Mouse (Mus musculus) cerebellum, adult 9-11 months (tissue): ENCODE results near the gene Zfp553.

Source experiments
- DNase-seq: peaks from one replicate; pipeline ENCODE4 v3.0.0; 2022

The Zfp553 gene

DNA sequence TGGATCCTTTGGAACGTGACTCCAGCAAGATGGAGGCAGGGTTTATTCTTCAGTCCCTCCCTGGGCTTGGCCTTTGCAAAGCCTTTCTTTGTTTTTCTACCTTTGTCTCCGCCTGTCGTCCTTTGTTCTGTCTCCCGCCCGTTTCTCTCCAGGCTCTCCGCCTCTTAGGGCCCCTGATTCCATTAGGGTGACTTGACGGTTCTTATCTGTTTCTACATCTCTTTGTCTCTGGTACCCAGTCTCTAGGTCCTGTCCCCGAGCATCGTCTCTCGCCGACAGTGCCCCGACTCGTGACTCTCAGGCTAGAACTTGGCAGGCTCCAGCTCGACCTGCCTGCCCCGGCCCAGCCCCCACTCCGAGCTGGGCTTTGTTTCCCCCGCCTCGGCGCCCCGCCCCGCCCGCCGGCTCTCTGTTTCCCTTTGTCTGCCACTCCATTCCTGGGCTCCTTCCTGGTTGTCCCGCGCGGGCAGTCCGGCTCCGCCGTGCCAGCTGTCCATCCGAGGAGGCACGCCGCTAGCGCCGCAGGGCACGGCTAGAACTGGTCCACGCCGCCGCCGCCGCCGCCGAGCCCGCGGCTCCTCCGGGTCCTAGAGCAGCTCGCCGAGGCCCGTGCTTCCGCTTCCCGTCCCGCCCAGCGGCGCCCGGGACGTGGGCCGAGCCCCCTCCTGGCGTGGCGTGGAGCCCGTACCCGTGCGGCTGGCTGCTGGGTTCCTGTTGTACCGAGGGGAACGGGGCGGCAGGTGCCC lies at the start of gene Zfp553, which contains the start of gene Sept1:
Zfp553 (plus strand) TSS at position 440 of the 746 bp plus-strand sequence.
Sept1 (minus strand) TSS at position 509 of the 746 bp plus-strand sequence.
- peak; percentile 91 for DNase-seq

DNA sequence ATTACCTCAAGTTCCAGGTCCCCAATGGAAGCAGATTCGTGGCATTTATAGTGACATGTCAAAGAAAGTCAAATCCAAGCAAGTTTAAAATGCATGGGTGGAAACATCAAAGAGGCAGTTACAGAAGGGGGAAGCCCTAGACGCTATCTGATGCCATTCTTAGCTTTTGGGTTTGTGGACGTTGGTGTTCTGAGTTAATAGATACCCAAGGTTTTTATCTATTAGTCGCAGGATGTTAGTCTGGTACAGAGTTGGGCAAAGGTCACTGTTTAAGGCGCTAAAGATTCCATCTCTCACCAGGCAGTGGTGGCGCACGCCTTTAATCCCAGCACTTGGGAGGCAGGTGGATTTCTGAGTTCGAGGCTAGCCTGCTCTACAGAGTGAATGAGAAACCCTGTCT lies 49.5 kb upstream of the Zfp553 start:
- DNase-seq: no peak

DNA sequence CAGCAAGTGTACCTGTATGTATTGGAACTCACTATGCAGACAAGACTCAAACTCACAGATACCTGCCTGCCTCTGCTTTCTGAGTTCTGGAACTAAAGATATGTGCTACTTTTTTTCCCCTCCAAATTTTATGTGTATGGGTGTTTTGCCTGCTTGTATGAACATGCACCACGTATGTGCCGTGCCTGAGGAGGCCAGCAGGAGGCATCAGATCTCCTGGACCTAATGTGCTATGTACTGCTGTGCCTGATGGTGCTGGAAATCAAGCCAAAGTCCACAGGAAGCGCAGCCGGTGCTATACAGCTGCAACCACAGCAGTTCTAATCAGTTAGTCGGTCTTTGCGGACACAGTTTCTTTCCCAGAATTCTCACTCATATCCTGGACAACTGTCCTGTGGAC lies 49.0 kb upstream of the Zfp553 start:
- no peak for DNase-seq

DNA sequence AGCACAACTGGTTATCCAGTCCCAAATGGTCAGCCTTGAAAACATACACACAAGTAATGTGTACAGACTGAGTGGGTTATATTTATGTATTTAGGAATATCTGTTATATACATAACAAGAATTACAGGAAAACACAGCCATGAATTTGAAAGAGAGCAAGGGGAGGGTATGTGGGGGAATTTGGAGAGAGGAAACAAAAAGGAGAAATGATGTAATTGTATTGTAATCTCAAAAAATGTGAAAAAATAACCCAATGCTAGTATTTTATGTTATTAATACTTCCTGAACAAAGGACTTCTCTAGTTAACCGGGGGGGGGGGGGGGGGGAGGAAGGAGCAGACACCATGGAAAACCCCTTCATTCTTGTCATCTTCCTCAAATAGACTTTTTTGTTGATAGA lies 48.1 kb upstream of the Zfp553 start:
- DNase-seq: no peak

DNA sequence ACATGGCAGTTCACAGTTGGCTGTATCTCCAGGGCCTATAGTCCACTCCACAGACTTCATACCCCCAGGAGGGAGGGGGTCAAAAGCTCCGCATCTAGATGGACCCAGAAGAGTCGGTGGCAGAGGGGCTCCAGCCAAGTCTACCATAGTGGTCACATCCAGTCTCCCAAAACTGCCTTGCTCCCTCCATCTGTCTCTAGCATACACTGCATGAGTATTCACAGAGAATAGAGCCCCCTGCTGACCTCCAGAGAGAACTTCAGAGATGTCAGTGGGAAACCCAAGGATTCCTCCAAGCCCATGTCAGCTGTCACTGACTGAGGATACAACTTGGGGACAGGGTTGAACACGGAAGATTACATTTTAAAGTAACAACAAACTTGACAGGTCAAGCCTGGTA lies 47.3 kb upstream of the Zfp553 start:
- no peak for DNase-seq

DNA sequence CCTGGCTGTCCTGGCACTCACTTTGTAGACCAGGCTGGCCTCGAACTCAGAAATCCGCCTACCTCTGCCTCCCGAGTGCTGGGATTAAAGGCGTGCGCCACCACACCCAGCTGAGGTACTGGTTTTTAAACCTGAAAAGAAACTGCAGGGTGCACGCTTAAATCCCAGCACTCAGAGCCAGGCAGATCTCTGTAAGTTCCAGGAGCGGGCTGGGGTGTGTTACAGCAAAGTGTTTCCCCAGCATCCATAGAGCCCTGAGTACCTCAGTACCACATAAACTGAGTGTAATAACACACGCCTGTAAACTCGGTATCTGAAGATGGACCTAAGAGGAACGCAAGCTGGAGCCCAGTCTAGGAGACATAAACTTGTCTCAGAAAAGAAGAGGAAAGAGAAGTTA lies 45.5 kb upstream of the Zfp553 start:
- no peak for DNase-seq

DNA sequence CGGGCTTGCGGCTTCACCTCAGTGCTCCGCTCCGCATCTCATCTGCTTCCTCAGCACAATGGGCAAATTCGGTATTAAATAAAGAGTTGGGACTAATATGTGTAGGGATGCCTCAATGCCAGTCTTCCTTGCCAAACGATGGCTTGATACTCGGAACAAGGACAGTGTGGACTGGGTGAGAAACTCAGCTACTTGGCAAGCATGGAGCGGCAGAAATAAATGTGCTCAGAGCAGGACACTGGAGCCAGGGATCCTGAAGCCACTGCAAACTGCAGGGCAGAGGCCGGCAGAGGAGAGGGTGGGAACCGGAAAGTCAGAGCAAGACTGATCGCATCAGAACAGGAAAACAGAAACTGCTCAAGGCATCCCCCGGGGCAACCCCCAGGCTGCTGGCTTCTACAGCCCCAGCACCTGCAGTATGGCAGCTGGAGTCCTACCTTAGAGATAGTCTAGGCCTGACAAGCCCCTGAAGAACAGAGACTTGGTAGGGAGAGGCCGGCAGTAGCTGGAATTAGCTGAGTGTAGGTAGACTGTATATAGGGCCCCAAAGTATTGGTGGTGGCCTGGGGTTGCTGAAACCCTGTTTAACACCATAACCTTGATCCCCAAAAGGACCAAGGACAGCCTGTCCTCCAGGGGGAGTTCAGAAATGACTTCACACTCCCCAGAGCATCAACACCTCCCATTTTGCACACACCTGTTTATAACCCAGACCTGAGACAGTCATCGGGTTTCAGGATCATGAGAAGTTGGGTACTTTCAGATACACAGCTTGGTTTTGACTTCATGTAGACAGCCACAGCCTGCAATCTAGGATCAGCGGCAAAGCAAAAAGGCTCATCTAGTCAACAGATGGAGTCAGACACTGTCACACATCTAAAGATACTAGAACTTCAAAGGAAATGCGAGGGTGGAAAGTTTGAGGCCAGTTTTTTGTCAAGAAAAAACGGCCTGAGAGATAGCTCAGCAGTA lies 44.3 kb upstream of the Zfp553 start:
- no peak for DNase-seq

DNA sequence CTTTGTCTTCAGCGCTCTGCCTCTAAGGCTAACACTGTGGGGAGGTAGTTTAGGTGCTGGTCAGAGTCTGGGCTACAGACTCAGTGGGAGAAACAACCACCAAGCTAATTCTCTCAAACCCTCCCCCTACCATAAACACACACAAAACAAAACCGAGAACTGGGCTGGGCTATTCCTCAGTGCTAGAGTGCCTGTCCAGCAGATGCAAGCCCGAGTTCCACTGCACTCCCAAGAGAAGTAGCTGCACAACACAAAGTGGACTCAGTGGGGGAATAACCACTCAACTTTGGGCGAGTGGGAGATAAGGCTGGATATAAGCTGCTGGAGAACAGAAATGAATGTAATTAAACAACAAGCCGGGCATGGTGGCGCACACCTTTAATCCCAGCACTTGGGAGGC lies 42.2 kb upstream of the Zfp553 start:
- DNase-seq: no peak

DNA sequence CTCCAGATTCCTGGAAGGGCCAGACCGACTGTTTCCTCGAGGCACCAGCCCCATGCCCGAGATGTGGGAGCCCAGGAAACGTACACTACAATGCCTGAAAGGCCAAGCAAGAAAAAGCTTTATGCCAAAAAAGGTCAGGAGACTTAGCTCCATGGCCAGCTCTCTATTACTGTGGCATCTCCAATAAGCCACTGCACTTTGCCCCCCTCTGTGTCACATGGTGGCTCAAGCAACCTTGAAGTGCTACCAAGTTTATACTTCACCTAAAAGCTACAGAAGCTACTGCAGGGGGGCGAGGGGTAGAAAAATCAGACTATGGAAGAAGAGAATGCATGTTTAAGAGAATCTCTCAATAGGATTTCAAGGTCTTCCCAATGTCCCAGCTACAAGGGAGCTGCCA lies 39.9 kb upstream of the Zfp553 start:
- DNase-seq: no peak

DNA sequence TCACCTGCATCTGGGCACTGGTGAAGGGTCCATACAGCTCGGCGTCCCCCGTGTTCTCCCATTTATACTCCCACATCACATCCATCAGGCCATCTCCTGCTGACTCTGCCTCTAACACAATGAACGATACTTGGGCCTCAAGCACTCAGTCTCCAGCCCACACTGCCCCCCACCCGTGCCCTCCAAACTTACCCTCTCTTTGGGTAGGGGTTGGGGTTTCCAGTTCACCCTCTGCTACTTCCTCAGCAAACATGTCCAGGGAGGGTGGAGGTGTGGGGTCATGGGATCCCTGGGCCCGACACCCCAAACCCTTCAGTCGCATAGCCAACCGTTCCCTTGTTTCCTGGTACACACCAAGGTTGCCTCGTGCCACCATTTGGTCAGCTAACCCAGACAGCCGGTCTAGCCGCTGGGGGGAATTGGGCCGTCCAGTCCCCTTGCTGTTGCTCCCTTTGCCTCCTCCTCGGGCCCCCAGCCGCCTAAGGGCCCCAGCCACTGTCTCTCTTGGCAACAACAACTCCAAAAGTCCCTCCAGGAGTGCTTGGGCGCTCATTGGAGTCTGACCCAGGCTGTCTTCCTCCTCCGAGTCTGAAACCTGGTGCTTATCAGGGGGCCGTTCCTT lies 38.7 kb upstream of the Zfp553 start:
- DNase-seq: peak; percentile 43

DNA sequence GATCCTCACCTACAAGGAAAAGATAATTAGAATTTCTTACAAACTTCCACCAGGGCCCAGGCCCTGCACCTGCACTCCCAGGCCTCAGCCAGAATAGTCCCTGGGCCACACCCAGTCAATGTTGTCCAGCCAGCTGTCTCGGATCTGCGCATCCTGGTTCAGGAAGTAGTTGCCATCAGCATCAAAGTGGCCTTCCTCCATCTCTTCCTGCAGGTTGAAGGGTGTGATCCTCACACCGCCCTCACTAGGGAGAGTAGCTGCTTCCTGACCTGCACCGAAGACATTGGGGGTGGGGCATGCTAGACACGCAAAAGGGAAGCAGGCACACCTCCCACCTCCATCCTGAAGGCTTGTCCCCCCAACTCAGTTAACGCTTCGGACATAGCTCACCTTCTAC lies 38.2 kb upstream of the Zfp553 start:
- peak; percentile 55 for DNase-seq

DNA sequence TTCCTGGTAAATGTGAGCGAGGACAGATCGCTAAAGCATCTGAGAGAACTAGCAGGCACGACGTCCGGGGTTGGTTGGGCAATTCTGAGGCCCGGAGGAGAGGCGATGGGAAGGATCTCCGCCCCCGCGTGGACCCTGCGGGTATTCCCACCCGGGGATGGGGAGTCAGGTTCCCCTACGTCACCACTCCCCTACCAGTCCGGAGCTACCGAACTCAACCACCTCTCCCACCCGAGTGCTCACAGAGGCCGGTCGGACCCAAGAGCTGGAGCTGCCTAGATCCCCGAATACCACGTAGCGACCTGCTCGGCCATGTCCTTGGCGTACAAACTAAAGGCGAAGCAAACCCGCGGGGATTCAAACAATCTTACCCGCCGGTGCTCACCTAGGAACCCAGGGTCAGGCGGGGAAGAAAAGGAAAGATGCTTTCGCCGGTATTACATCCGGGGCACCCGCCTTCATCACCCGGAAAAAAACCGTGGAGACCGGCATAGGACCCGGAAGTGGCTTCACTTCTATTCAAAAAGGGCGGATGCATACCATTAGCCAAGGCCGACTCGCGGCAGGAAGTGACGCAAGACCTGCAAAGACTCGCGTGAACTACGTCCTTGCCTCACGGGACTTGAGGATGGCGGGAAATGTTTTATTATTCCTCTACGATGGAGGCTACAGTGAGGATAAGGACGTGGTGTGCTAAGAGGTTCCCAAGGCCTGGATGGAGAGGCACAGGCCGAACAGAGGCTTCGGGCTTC lies 37.1 kb upstream of the Zfp553 start, which contains the start of gene Cd2bp2:
Cd2bp2 (minus strand) TSS at position 507 of the 752 bp plus-strand sequence.
- DNase-seq: peak; percentile 98

DNA sequence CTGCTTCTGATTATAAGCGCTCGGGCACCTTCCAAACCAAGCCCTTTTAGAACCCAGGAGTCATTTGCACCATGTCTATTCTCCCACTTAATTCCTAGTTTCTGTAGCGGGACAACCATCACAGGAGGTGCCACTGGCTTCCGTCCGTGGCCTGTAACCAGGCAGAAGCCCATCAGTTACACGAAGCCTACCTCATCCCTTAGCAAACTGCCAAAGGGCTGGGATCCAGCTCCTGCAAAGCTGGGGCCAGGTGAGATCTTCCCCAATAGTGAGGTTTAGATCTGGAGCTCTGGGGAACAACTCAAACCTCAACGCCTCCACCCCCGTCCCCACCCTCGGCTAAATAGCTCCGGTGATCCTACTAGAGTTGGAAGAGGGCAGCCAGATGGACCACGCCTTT lies 36.4 kb upstream of the Zfp553 start:
- peak; percentile 54 for DNase-seq

DNA sequence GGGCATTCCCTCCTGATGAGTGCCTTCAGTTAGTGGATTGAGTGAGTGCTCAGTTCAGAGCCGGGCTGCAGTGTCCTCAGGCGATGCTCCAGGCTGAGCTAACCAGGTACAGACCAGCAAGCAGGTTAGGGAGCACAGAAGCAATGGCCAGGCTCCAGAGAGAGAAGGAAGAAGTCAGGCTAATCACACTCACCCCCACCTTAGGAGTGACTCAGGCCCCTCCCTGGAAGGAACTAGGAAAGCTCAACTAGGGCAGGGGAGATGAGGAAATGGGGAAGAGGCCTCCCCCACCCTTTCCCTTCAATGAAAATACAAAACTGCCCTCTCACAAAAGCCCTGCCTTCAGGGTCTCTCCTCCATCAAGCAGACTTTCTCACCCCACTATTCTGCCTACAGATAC lies 26.3 kb upstream of the Zfp553 start:
- peak; percentile 58 for DNase-seq

DNA sequence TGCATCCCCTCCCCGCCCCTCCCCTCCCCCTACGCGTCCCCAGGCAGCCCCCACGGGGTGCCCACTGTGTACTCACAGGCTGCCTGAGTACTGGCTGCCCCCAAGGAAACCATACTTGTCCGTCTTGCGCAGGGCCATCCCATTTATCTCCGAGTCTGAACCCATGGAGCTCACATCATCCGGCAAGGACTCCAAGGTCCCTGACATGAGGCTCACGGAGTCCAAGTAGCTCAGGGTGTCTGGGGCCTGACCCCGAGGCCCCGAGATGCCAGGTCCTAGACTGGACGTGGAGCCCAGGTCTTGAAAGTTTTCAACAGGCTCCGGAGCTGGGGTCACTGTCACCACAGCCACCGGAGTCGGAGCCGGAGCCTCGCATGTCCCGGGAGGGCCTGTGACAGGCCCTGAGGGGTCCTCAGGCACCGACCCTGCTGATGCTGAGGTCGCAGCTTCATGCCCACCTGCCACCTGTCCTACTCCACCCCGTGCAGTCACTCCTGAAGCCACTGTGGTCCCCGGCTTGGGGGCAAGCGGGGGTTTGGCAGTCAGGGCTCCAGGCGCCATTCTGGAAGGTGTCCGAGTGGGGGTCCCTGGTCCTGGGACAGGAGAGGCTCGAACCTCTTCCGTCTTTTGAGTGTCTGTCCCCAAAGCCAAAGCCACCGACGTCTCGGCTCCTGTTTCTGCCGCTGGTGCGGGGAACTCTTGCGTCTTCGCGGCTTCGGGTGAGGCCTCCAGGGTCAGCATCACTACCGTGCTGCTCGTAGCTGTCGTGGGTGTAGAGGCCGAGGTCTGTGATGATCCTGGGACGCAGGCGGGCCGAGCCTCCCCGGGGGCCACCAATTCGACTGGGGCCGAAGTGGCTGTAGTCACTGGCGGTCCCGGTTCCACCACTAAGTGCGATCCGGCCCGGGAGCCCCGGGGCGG lies 25.2 kb upstream of the Zfp553 start:
- peak; percentile 80 for DNase-seq

DNA sequence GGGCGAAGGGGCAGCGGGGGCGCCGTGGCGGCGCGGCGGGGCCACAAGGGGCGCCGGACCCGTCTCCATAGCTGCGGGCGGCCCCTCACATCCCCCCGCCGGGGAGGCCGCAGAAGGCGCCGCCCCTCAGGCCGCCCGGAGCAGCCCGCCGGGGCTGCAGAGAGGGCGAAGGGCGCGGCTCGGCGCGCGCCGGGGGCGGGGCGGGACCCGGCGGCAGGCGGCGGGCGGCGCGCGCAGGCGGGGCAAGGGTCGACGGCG lies 24.6 kb upstream of the Zfp553 start, which contains the start of gene Tbc1d10b:
Tbc1d10b (minus strand) TSS at position 174 of the 258 bp plus-strand sequence.
- DNase-seq: no peak

DNA sequence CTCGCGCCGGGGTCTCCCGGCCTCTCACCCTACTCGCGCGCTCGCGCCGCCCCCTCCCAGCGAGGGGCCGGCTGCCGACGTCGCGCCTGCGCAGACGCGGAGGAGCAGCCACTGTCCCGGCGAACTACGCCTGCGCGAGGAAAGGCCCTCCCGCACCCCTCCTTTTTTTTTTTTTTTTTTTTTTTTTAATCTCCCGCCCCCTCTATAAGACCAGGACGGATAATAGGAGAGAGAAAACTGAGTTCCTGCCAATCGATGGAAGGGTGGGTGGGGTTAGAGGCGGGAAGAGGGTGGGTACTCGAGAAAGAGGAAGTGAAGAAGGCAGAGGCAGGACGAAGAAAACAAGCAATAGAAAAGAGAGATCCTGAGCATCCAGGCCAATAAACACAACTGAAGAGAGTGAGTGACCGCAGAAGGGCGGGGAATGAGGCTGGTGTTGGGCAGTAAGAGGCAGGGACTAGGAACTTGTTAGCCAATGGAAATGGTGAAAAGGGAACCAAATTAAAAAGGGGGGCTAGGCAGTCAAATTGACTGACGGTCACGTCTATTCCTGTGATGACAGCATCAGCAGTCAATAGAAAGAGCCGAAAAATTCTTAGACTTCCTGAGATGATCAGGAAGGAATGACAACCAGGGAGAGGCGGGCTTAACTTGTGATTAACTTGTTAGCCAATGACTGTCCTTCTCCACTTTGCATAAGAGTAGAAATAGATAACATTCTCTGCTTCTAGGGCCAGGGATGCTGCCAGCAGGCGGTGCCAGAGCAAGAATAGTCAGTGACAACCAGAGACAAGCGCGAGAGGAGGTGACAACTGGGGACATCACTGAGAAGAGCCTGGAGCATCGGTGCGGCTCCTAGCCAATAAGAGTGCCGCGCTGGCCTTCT lies 24.1 kb upstream of the Zfp553 start, which contains the start of gene Mylpf:
Mylpf (plus strand) TSS at position 338 of the 886 bp plus-strand sequence.
- peak; percentile 99 for DNase-seq

DNA sequence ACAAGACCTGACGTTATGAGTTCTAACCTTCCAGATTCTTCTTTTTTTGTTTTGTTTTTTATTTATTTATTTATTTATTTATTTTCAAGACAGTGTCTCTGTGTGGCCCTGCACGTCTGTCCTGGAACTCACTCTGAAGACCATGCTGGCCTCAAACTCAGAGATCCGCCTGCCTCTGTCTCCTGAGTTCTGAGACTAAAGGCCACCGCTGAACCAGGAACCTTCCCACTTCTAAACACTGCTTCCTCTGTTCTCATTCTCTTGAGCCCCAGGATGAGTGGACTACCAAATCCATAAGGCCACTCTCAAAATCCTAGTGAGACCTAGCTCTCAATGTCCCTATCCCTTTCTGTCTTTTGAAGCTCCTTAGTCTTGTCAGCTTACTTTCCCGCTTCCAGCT lies 23.0 kb upstream of the Zfp553 start:
- no peak for DNase-seq

DNA sequence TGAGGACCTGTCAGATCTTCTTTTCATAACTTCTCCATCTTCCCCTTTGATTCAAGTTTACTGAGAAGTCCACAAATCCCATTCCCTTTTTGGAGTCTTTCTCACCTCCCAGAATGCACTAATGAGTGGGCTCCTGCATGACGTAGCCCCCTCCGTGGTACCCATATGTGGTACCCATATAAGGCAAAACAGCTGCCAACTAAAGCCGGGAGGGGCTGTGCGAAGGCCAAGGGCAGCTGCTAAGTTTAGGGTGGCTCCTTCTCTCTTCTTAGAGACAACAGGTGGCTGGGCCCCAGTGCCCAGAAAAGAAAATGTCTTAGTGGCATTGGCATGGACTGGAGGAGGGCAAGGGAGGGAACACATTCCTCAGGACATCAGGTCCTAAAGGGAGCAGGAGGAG lies 22.6 kb upstream of the Zfp553 start:
- DNase-seq: peak; percentile 72

DNA sequence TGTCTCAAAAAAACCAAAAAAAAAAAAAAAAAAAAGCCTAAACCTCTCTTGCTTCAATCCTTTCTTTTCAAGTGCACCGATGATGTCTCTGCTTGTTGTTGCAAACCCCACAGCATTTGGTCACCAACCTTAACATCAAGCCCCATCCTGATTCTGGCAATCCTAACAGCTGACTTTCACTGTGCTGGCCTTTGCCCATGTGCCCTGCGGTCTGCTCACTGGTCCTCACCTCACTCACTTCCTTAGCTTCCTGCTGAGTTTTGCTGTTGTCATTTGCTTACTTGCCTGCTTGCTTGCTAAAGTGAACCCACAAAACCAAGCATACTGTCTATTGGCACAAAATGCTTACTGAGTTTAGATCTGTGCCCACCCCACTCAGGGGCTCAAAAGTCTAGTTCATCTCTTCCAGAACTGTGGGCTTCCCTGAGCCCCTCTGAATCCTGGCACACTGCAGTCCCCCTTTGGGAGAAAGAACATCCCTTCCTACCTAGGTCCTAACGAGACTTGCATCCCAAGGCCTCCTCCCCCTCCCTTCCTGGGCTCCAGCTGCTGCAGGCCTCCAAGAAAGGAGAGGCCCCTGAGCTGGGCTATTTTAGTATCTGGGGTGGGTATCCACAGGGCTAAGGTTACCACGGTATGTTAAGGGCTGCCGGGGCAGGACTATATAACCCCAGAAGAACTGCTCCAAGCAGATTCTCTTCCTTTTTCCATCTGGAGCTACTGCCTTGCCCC lies 21.7 kb upstream of the Zfp553 start:
- DNase-seq: peak; percentile 53
